Mouse (Mus musculus): ENCODE results near the gene Dennd4b. TPM values are rescaled to one million over a fixed set of nuclear protein-coding genes. Genes with fewer than 3 reads are reported as not detected.

Gene Dennd4b
- total RNA-seq (2023) = 55.9 and 71.7 TPM in 2 replicates

GRCm38 (mm10) chr3:90265034-90265931 lies at the start of gene Dennd4b:
Gene Dennd4b (plus strand): TSS chr3:90265185.

DNA sequence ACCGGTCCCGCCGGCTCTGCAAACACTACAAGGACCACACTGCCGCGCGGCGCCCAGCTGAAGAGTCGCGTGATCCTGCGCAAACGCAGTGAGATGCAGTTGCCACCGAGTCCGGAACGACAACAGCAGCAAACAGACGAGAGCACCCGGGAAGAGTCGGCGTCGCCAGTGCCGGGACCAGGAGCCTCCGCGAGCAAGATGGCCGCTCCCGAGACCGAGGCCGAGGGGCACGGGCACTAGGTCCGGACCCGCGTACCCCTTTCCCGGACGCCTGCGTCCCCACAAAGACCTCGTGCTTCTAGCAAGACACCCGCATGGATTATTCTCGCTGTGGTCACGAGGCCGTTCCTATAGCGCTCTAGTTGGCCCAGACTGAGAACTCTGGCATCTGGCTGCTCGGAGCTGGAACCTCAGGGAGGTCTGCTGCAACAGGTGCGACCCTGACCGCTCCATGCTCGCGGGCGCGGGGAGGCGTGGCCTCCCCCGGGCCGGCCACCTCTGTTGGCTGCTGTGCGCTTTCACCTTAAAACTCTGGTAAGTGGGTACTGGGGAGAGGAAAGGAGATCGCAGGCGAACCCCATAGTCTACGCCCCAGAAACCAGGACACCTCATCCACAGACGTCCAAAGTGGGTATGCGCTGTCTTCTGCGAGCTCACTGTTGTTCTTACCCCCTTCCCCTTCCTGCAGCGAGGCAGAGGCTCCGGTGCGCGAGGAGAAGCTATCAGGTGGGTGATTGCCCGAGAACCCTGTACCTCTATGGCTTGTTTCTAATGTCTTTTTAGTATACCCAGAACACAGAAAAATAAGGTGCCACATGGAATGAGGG lies 33.3 kb upstream of the Dennd4b start, which contains the start of gene Jtb:
Jtb (plus strand) TSS at position 91 of the 827 bp plus-strand sequence.

DNA sequence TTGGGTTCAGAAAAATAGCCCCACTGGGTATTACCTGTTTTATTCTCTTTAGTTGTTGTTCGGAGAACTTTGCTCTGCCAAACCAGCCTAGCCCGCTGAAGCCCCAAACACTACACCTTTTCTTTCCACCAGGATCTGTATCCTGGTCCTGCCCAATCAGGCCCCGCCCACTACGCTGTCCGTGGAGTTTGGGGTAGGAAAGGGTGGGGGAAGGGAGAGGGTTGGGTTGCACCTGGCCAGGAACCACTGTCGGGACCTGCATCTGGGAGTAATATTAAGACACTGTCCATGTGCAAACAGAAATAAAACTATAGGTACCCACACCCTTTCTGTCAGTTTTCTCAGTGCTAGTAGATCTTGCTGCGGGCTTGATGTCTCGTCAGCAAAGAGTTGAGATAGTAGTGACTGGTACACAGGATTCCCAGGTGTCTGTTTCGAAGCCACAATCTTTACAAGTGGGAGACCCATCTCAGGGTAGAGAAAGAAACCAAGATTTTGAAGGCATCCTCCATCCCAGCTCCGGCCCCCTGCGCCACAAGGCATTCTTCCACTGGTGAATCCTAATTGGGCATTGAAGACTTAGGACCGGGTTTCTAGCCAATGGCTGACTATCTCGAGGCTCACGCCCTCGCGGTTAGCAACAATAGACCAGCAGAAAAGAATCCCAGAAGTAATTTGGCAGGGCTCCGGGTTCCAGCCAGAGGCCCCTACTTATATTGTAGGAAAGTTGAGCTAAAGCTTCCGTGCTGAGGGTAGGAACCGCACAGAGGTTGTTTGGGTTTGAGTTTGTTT lies 21.8 kb upstream of the Dennd4b start, which contains the start of gene Creb3l4:
Creb3l4 (minus strand) TSS at position 529 of the 792 bp plus-strand sequence.

DNA sequence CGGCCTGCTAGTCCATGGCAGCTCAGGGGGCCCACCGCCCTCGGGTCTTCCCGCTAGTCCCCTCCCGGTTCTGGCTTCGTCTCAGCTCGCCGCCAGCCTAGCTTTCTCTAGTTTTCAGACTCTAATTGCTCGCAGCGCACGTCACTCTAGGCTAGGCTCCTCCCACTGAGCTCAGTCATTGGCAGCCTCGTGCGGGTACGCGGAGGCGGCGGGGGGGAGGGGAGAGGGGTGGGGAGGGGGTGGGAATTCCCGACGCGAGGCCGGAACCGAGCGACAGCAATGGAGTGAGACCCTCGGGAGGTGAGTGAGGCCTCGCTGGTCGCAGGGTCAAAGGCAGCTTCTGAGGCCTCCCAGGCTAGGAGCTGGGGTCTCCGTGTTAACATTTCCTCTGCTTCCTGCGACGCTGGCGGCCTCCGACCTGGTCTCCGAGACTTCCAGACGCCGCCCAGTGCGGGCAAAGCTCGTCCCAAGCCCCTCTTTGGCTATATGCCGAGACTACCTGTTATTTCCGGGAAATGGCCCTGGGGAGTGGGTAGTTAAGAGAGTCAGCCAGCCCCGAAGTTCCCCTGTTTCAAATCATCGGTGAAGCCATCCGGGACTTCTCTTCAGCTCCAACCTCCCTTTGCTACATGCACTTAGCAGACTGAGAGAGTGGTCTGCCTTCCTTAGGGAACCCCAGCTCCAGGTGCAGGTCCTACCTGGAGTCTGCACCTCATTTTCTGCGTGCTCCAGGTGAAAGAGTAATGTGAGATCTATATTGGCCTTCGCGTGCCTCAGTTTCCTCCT lies 16.8 kb upstream of the Dennd4b start, which contains the start of gene Slc39a1:
Slc39a1 (plus strand) TSS at position 213 of the 786 bp plus-strand sequence.

GRCm38 (mm10) chr3:90253653-90254418 lies 11.1 kb upstream of the Dennd4b start, which contains the start of gene Crtc2:
Gene Crtc2 (plus strand): TSS chr3:90254163.

DNA sequence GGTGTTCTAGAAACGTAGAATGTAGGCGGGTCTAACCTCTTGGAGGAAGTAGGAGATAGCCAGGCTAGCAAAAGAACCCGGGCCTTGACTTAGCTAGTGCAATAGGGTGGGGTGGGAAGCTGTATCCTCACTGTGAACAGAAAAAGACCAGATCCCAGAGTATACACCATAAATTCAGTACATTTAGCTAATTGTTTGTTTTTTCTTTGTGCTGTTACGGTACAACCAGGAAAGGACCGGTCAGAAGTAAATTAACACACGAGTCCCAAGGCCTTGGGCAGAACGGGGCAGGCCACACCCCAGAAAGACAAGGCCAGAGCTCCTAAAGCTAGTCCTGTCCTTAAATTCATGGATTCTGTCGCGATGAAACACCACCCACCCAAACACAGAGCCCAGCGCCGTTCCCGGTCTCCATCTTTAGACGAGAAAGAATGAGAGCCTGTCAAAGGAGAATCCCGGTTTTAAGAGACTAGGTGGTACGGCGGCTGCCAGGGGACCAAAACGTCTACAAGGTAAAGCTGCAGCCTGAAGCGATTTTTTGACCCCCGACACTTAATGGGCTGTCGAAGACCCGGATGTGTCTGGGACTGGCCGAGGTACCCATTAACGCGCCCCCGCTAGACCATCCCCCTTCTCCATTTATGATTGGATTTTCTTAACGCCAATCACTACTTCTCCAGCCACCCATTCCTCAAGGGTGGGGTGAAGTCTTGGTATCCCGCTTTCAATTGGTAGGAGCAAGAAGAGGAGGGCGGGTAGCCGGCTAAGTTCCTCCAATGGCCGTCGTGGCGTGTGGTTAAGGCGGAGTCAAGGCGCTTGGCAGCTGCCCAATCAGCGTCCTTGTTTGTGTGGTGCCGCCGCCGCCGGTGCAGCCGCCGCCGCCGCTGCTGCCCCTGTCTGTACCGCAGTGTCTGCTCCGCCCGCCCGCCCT lies 27.6 kb downstream of the Dennd4b start, which contains the start of gene Gatad2b:
Gatad2b (plus strand) TSS at position 834 of the 931 bp plus-strand sequence.

Other genes starting within 250 kb of the Dennd4b start
- gene 4933434E20Rik, start 213.5 kb upstream of the Dennd4b start, total RNA-seq (2023) = 50.8 and 58.4 TPM in 2 replicates
- gene Ubap2l, start 212.6 kb upstream of the Dennd4b start, total RNA-seq (2023) = 142 and 164 TPM in 2 replicates
- gene Tpm3, start 192.5 kb upstream of the Dennd4b start, total RNA-seq (2023) = 990 and 1,148 TPM in 2 replicates
- 0.76 and 0.79 TPM in 2 replicates for gene Nup210l, start 161.1 kb upstream of the Dennd4b start, total RNA-seq (2023)
- 872 and 1,486 TPM in 2 replicates for gene Rps27, start 51.5 kb upstream of the Dennd4b start, total RNA-seq (2023)
- gene Rab13, start 51.5 kb upstream of the Dennd4b start, total RNA-seq (2023) = 2.4 and 2.6 TPM in 2 replicates
- gene Jtb, start 33.6 kb upstream of the Dennd4b start, total RNA-seq (2023) = 20.7 and 36.7 TPM in 2 replicates
- not detected in 2 replicates for gene Creb3l4, start 21.7 kb upstream of the Dennd4b start, total RNA-seq (2023)
- 17.6 and 21.6 TPM in 2 replicates for gene Slc39a1, start 17.0 kb upstream of the Dennd4b start, total RNA-seq (2023)
- gene Crtc2, start 11.0 kb upstream of the Dennd4b start, total RNA-seq (2023) = 62.3 and 94.5 TPM in 2 replicates
- gene Gatad2b, start 28.0 kb downstream of the Dennd4b start, total RNA-seq (2023) = 67.4 and 68.3 TPM in 2 replicates
- 0.50 and 0.76 TPM in 2 replicates for gene Slc27a3, start 124.8 kb downstream of the Dennd4b start, total RNA-seq (2023)
- 40.4 and 44.8 TPM in 2 replicates for gene Ints3, start 168.4 kb downstream of the Dennd4b start, total RNA-seq (2023)
- gene Npr1, start 200.7 kb downstream of the Dennd4b start, total RNA-seq (2023) = 0.69 TPM in 1 of 2 replicates, not detected in the other
- 56.3 and 69.0 TPM in 2 replicates for gene Ilf2, start 210.9 kb downstream of the Dennd4b start, total RNA-seq (2023)
- 31.8 and 36.7 TPM in 2 replicates for gene Snapin, start 225.8 kb downstream of the Dennd4b start, total RNA-seq (2023)
- 84.3 and 109 TPM in 2 replicates for gene Chtop, start 244.3 kb downstream of the Dennd4b start, total RNA-seq (2023)
- gene S100a1, start 249.2 kb downstream of the Dennd4b start, total RNA-seq (2023) = 15.8 and 19.3 TPM in 2 replicates
- gene S100a13, start 249.2 kb downstream of the Dennd4b start, total RNA-seq (2023) = 35.7 and 46.4 TPM in 2 replicates

All from neutrophil, adult 65 days (primary cell).